Comparison of ENCODE assay signal across 21 mouse cellular contexts in the genomic region with DNA sequence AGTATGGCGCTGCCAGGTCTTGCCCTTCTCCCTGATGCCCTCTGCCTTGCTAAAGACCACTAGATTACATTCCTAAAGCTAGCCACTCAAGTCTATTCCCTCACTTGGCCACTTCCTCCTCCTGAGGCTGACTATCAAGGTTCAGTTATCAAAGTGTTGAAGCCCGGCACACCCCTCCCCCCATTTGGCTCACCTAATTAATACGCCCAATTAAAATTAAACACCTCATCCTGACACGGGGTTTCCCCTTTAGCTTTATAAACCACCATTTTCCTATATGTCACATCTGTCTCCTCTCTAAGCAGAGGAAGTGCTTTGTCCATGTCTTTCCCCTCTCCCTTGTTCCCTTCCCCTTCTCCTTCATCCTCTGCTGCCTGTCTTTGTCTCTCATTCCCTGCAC.
DNase-seq lines count a peak whose midpoint lies in the region; ATAC-seq lines count a peak whose summit lies in the region.
"Had no signal": no experiment of that assay in that cellular context is flagged by ENCODE, and none has a peak within 500 bp of the region (broad histone marks: within the 10 kb centered on the region; RNA-seq: fewer than 3 reads in every experiment).

No protein-coding gene starts in this region.

- H3K27ac ChIP-seq in forebrain, embryonic 11.5 days (ENCODE audit: low read depth, low read length) = no peak overlapping the region
- H3K27ac ChIP-seq in forebrain, embryonic 13.5 days = no peak overlapping the region
- 0 out of 2 replicates have a peak overlapping the region, but pooled peaks have one; percentile 6 for H3K27ac ChIP-seq in intestine, embryonic 16.5 days (ENCODE audit: low read length)
- H3K27ac ChIP-seq in intestine, embryonic 15.5 days = no peak overlapping the region
- 0 out of 2 replicates have a peak overlapping the region, but pooled peaks have one; percentile 14 for H3K27ac ChIP-seq in embryonic facial prominence, embryonic 10.5 days (replicated peaks)
- H3K27ac ChIP-seq: heart, embryonic 13.5 days; kidney, embryonic 15.5 days had no signal

- 0 out of 2 replicates have a peak, but pooled peaks have one; percentile 18 for ATAC-seq in forebrain, embryonic 11.5 days (replicated peaks; ENCODE audit: low FRiP score)
- ATAC-seq in forebrain, embryonic 13.5 days = no peak
- ATAC-seq in intestine, embryonic 16.5 days = no peak
- ATAC-seq in intestine, embryonic 15.5 days = no peak
- ATAC-seq: forebrain, embryonic 14.5 days had no signal

- H3K4me3 ChIP-seq in forebrain, embryonic 11.5 days (ENCODE audit: low read depth, low read length) = no peak overlapping the region
- H3K4me3 ChIP-seq in forebrain, embryonic 13.5 days = no peak overlapping the region
- no peak overlapping the region for H3K4me3 ChIP-seq in intestine, embryonic 16.5 days (ENCODE audit: low read length)
- H3K4me3 ChIP-seq in intestine, embryonic 15.5 days (replicated peaks) = no peak overlapping the region
- H3K4me3 ChIP-seq in embryonic facial prominence, embryonic 10.5 days = no peak overlapping the region
- H3K4me3 ChIP-seq: heart, embryonic 13.5 days; kidney, embryonic 15.5 days had no signal

- peak; percentile 48 for DNase-seq in forebrain, embryonic 11.5 days (ENCODE audit: low spot score)
- DNase-seq in embryonic facial prominence, embryonic 10.5 days (ENCODE audit: low spot score) = no peak
- peak; percentile 15 for DNase-seq in splenic B cell, adult 2 months (ENCODE audit: low read depth, low spot score)
- no peak for DNase-seq in embryo, embryonic 10 days (ENCODE audit: low spot score)
- no peak for DNase-seq in urinary bladder, postnatal 14 days (ENCODE audit: low spot score)
- DNase-seq: adrenal gland, adult 8-10 months; cerebellum, adult 11-12 months; cerebellum, postnatal 14 days; heart, postnatal 4 days; lung, adult 18-20 months; lung, postnatal 14 days; right cerebral cortex, adult 18-20 months; thymus, postnatal 25 days had no signal

- H3K4me2 ChIP-seq in forebrain, embryonic 11.5 days (ENCODE audit: low read depth, low read length, severe bottlenecking) = no peak overlapping the region
- no peak overlapping the region for H3K4me2 ChIP-seq in forebrain, embryonic 13.5 days
- no peak overlapping the region for H3K4me2 ChIP-seq in intestine, embryonic 16.5 days (ENCODE audit: low read depth, low read length)
- H3K4me2 ChIP-seq in intestine, embryonic 15.5 days (replicated peaks) = no peak overlapping the region
- H3K4me2 ChIP-seq: heart, embryonic 13.5 days; kidney, embryonic 15.5 days; liver, embryonic 11.5 days; midbrain, embryonic 11.5 days had no signal

- no peaks in the 10 kb centered on the region for H3K9me3 ChIP-seq in forebrain, embryonic 11.5 days (ENCODE audit: control insufficient read depth, low read length)
- H3K9me3 ChIP-seq in forebrain, embryonic 13.5 days (replicated peaks) = no peaks in the 10 kb centered on the region
- no peaks in the 10 kb centered on the region for H3K9me3 ChIP-seq in intestine, embryonic 16.5 days (ENCODE audit: control insufficient read depth, low read length)
- H3K9me3 ChIP-seq in intestine, embryonic 15.5 days = no peaks in the 10 kb centered on the region
- no peaks in the 10 kb centered on the region for H3K9me3 ChIP-seq in embryonic facial prominence, embryonic 10.5 days
- H3K9me3 ChIP-seq: heart, embryonic 13.5 days; kidney, embryonic 15.5 days had no signal

- H3K27me3 ChIP-seq in forebrain, embryonic 11.5 days (ENCODE audit: control insufficient read depth, insufficient read depth, low read length) = no peaks in the 10 kb centered on the region
- H3K27me3 ChIP-seq in forebrain, embryonic 13.5 days = no peaks in the 10 kb centered on the region
- H3K27me3 ChIP-seq in intestine, embryonic 16.5 days (replicated peaks; ENCODE audit: control insufficient read depth, insufficient read depth, low read length) = no peaks in the 10 kb centered on the region
- no peaks in the 10 kb centered on the region for H3K27me3 ChIP-seq in intestine, embryonic 15.5 days (replicated peaks)
- H3K27me3 ChIP-seq in embryonic facial prominence, embryonic 10.5 days (replicated peaks; ENCODE audit: low read depth, poor library complexity, severe bottlenecking) = no peaks in the 10 kb centered on the region
- H3K27me3 ChIP-seq in splenic B cell, adult 2 months (ENCODE audit: control insufficient read depth, insufficient read depth, low read length, poor library complexity, severe bottlenecking) = no peaks in the 10 kb centered on the region; the same call in 1 of the 2 replicates
- H3K27me3 ChIP-seq: heart, embryonic 13.5 days; kidney, embryonic 15.5 days had no signal

- 56% methylated on average over 4 of the region's 4 CpGs for WGBS in forebrain, embryonic 11.5 days
- WGBS in forebrain, embryonic 13.5 days = 55% methylated on average over 4 of the region's 4 CpGs
- WGBS in intestine, embryonic 16.5 days = 72% methylated on average over 4 of the region's 4 CpGs
- WGBS in intestine, embryonic 15.5 days = 73% methylated on average over 4 of the region's 4 CpGs
- WGBS in embryonic facial prominence, embryonic 10.5 days = 62% methylated on average over 4 of the region's 4 CpGs

- H3K9ac ChIP-seq in forebrain, embryonic 11.5 days (ENCODE audit: low read length) = no peak overlapping the region
- H3K9ac ChIP-seq in forebrain, embryonic 13.5 days = no peak overlapping the region
- no peak overlapping the region for H3K9ac ChIP-seq in intestine, embryonic 16.5 days (ENCODE audit: low read depth, low read length)
- no peak overlapping the region for H3K9ac ChIP-seq in intestine, embryonic 15.5 days
- H3K9ac ChIP-seq: heart, embryonic 13.5 days; kidney, embryonic 15.5 days had no signal

- H3K36me3 ChIP-seq in forebrain, embryonic 11.5 days (ENCODE audit: control insufficient read depth, insufficient read depth, low read length) = no peaks in the 10 kb centered on the region
- H3K36me3 ChIP-seq in forebrain, embryonic 13.5 days (ENCODE audit: poor library complexity, severe bottlenecking) = no peaks in the 10 kb centered on the region
- no peaks in the 10 kb centered on the region for H3K36me3 ChIP-seq in intestine, embryonic 16.5 days (ENCODE audit: control insufficient read depth, insufficient read depth, low read length)
- H3K36me3 ChIP-seq in intestine, embryonic 15.5 days = no peaks in the 10 kb centered on the region
- H3K36me3 ChIP-seq in embryonic facial prominence, embryonic 10.5 days (replicated peaks) = no peaks in the 10 kb centered on the region
- no peaks in the 10 kb centered on the region for H3K36me3 ChIP-seq in splenic B cell, adult 2 months (ENCODE audit: control insufficient read depth, insufficient read depth, low read length, poor library complexity, severe bottlenecking)
- H3K36me3 ChIP-seq: heart, embryonic 13.5 days; kidney, embryonic 15.5 days had no signal

- H3K4me1 ChIP-seq in forebrain, embryonic 11.5 days (replicated peaks; ENCODE audit: control insufficient read depth, insufficient read depth, low read length) = 0 out of 2 replicates have a peak, but pooled peaks cover 2% of the 10 kb centered on the region
- peaks cover 9% of the 10 kb centered on the region for H3K4me1 ChIP-seq in forebrain, embryonic 13.5 days
- no peaks in the 10 kb centered on the region for H3K4me1 ChIP-seq in intestine, embryonic 16.5 days (ENCODE audit: control insufficient read depth, insufficient read depth, low read length)
- H3K4me1 ChIP-seq in intestine, embryonic 15.5 days (replicated peaks) = no peaks in the 10 kb centered on the region
- peaks cover 13% of the 10 kb centered on the region for H3K4me1 ChIP-seq in embryonic facial prominence, embryonic 10.5 days
- H3K4me1 ChIP-seq: kidney, embryonic 15.5 days had no signal

Comparison
In these comparisons a context has a peak if more than half of its experiments do, and no peak if none do; other contexts are left out.
1. H3K27ac ChIP-seq: peak in intestine, embryonic 16.5 days (single experiment) and embryonic facial prominence, embryonic 10.5 days (single experiment); none in forebrain, embryonic 11.5 days (single experiment), forebrain, embryonic 13.5 days (single experiment) and intestine, embryonic 15.5 days (single experiment).
2. DNase-seq: peak in forebrain, embryonic 11.5 days (single experiment) and splenic B cell, adult 2 months (single experiment); none in embryonic facial prominence, embryonic 10.5 days (single experiment), embryo, embryonic 10 days (single experiment) and urinary bladder, postnatal 14 days (single experiment).